Mouse (Mus musculus) testis, adult 2 months (tissue): Measurements from ENCODE around the gene Spryd4.

Source experiments
- CTCF ChIP-seq: fragments of 200-500 bp; IDR thresholded peaks from 2 replicates; pipeline ENCODE4 v1.5.1; 2012; ENCODE audit warnings: low read depth, mild to moderate bottlenecking, inconsistent platforms, low read length, moderate library complexity; ENCODE audit not compliant: control insufficient read depth, insufficient read depth, insufficient replicate concordance
- POLR2A ChIP-seq: fragments of 200-500 bp; IDR thresholded peaks from 2 replicates; pipeline ENCODE4 v1.6.1; 2012; ENCODE audit warnings: low read depth, mild to moderate bottlenecking, inconsistent platforms, low read length, moderate library complexity; ENCODE audit not compliant: control insufficient read depth

DNA sequence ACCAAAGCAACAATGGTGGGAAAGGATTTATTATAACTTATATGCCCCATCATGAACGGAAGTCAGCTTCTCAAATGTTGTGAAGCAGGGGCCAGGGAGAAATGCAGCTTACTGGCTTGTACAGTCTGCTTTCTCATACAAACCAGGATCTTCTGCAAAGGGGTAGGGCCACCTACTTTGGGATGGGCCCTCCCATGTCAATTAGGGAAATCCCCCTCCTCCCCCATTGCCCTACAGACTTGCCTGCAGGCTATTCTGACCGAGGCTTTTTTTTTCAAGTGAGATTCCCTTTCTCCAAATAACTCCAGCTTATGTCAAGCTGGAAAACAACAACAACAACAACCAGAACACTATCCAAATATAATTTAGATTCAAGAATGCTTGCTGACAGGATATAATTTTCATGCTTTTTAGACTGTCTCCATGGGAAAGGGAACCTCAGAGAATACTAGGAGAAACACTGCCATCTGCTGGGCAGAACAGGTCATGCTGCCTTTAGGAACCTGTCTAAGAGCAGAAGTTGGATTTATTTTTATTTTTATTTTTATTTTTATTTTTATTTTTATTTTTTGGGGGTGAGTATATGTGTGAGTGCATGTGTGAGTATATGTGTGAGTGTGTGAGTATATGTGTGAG, 23.2 kb downstream of the Spryd4 start:
- TF ChIP-seq POLR2A (no peak), CTCF (peak; percentile 34; the same call in 1 of the 2 replicates)
